22 mouse cellular contexts compared by ENCODE assay signal in the genomic region with DNA sequence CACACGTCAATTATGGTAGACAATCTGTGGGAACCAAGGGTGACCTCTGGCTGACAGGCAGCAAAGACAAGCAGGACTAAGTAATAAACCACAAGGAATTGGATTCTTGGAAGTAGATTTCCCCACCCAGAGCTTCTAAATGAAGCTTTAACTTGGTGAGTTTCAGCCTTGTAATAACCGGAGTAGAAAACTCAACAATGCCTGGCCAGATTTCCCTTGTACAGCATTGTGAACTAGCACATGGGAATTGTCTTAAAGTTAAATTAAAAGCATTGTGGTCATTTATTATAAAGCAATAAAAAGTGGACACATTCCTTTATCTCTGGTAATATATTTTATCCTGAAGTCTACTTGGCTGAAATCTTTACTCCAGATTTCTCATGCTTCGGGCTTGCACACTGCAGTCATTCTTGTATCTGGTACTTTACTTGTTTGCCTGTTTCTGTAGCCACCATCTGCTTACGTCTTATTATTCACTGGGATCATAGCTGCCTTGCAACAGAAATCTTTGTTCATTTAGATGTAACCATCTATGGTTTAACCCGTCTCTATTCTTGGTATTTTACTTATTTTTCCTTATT. TPM values are rescaled to one million over a fixed set of nuclear protein-coding genes. Genes with fewer than 3 reads are reported as not detected.
DNase-seq lines count a peak whose midpoint lies in the region; ATAC-seq and TF ChIP-seq lines count a peak whose summit lies in the region.
"Had no signal": no experiment of that assay in that cellular context is flagged by ENCODE, and none has a peak within 500 bp of the region (broad histone marks: within the 10 kb centered on the region; RNA-seq: fewer than 3 reads in every experiment).

No protein-coding gene starts in this region.

- peaks cover 25% of the 10 kb centered on the region for H3K4me1 ChIP-seq in kidney, embryonic 16.5 days (ENCODE audit: insufficient read depth, low read length)
- peaks cover 64% of the 10 kb centered on the region for H3K4me1 ChIP-seq in limb, embryonic 10.5 days
- peaks cover 13% of the 10 kb centered on the region for H3K4me1 ChIP-seq in stomach, embryonic 14.5 days (ENCODE audit: control insufficient read depth, insufficient read depth, low read length)
- H3K4me1 ChIP-seq in midbrain, postnatal 0 days (ENCODE audit: insufficient read depth, low read length) = no peaks in the 10 kb centered on the region
- H3K4me1 ChIP-seq: hindbrain, embryonic 15.5 days had no signal

- H3K9ac ChIP-seq in kidney, embryonic 16.5 days (replicated peaks; ENCODE audit: low read length) = 0 out of 2 replicates have a peak overlapping the region, but pooled peaks have one; percentile 24
- no peak overlapping the region for H3K9ac ChIP-seq in stomach, embryonic 14.5 days (replicated peaks; ENCODE audit: low read depth, low read length)
- no peak overlapping the region for H3K9ac ChIP-seq in midbrain, postnatal 0 days (replicated peaks; ENCODE audit: low read length, poor library complexity, severe bottlenecking)
- H3K9ac ChIP-seq: forebrain, postnatal 0 days; hindbrain, embryonic 15.5 days; intestine, embryonic 15.5 days; liver, embryonic 13.5 days; midbrain, embryonic 12.5 days had no signal

- H3K4me2 ChIP-seq in kidney, embryonic 16.5 days (replicated peaks; ENCODE audit: low read depth, low read length) = no peak overlapping the region
- H3K4me2 ChIP-seq in stomach, embryonic 14.5 days (replicated peaks; ENCODE audit: low read depth, low read length) = no peak overlapping the region
- H3K4me2 ChIP-seq in midbrain, postnatal 0 days (ENCODE audit: low read depth, low read length, poor library complexity, severe bottlenecking) = no peak overlapping the region
- H3K4me2 ChIP-seq: heart, embryonic 11.5 days; hindbrain, embryonic 15.5 days; intestine, embryonic 15.5 days; liver, embryonic 13.5 days; midbrain, embryonic 12.5 days had no signal

- no peaks in the 10 kb centered on the region for H3K27me3 ChIP-seq in kidney, embryonic 16.5 days (ENCODE audit: insufficient read depth, low read length)
- no peaks in the 10 kb centered on the region for H3K27me3 ChIP-seq in limb, embryonic 10.5 days (ENCODE audit: low read depth, poor library complexity, severe bottlenecking)
- no peaks in the 10 kb centered on the region for H3K27me3 ChIP-seq in stomach, embryonic 14.5 days (ENCODE audit: control insufficient read depth, insufficient read depth, low read length)
- H3K27me3 ChIP-seq in midbrain, postnatal 0 days (ENCODE audit: insufficient read depth, low read length) = no peaks in the 10 kb centered on the region
- H3K27me3 ChIP-seq: hindbrain, embryonic 15.5 days; intestine, embryonic 15.5 days; liver, embryonic 13.5 days had no signal

- DNase-seq in kidney, postnatal 36 days = no peak
- DNase-seq in adipocyte (ENCODE audit: low spot score) = peak; percentile 39
- DNase-seq in limb, embryonic 10.5 days (ENCODE audit: low spot score) = no peak
- DNase-seq in midbrain, postnatal 0 days (ENCODE audit: low spot score) = no peak
- no peak for DNase-seq in embryo, embryonic 10 days (ENCODE audit: low spot score)
- DNase-seq: adrenal gland, postnatal 10 days; cerebellum, adult 18-20 months; cerebellum, postnatal 36 days; forebrain, postnatal 0 days; gastrocnemius, postnatal 14 days; layer of hippocampus, adult 9-11 months; liver, embryonic 13.5 days; lung, postnatal 14 days; thymus, adult 2 months; thymus, postnatal 4 days had no signal

- 45% methylated on average over 5 of the region's 5 CpGs for WGBS in kidney, embryonic 16.5 days
- WGBS in limb, embryonic 10.5 days = 63% methylated on average over 5 of the region's 5 CpGs
- WGBS in stomach, embryonic 14.5 days = 64% methylated on average over 5 of the region's 5 CpGs
- 80% methylated on average over 5 of the region's 5 CpGs for WGBS in midbrain, postnatal 0 days

- peak overlapping the region; percentile 84 for H3K27ac ChIP-seq in kidney, embryonic 16.5 days (ENCODE audit: low read length)
- peak overlapping the region; percentile 80 for H3K27ac ChIP-seq in limb, embryonic 10.5 days
- peak overlapping the region; percentile 72; the same call in 1 of the 2 replicates for H3K27ac ChIP-seq in stomach, embryonic 14.5 days (ENCODE audit: low read length)
- H3K27ac ChIP-seq in midbrain, postnatal 0 days (ENCODE audit: low read depth, low read length) = no peak overlapping the region
- H3K27ac ChIP-seq: hindbrain, embryonic 15.5 days; intestine, embryonic 15.5 days; liver, embryonic 13.5 days; midbrain, embryonic 12.5 days had no signal

- no peak overlapping the region for H3K4me3 ChIP-seq in kidney, embryonic 16.5 days (ENCODE audit: low read length)
- no peak overlapping the region for H3K4me3 ChIP-seq in limb, embryonic 10.5 days
- H3K4me3 ChIP-seq in stomach, embryonic 14.5 days (ENCODE audit: low read depth, low read length) = no peak overlapping the region
- H3K4me3 ChIP-seq in midbrain, postnatal 0 days (ENCODE audit: low read depth, low read length) = no peak overlapping the region
- H3K4me3 ChIP-seq: hindbrain, embryonic 15.5 days; intestine, embryonic 15.5 days; liver, embryonic 13.5 days; midbrain, embryonic 12.5 days had no signal

- no peaks in the 10 kb centered on the region for H3K9me3 ChIP-seq in kidney, embryonic 16.5 days (ENCODE audit: low read length)
- no peaks in the 10 kb centered on the region for H3K9me3 ChIP-seq in limb, embryonic 10.5 days (replicated peaks)
- no peaks in the 10 kb centered on the region for H3K9me3 ChIP-seq in stomach, embryonic 14.5 days (ENCODE audit: control insufficient read depth, low read depth, low read length)
- H3K9me3 ChIP-seq in midbrain, postnatal 0 days (ENCODE audit: low read length) = no peaks in the 10 kb centered on the region
- H3K9me3 ChIP-seq: hindbrain, embryonic 15.5 days; intestine, embryonic 15.5 days; liver, embryonic 13.5 days; midbrain, embryonic 12.5 days had no signal

- peak; percentile 55; the same call in 1 of the 2 replicates for ATAC-seq in kidney, embryonic 16.5 days (ENCODE audit: low FRiP score, low TSS enrichment)
- no peak for ATAC-seq in stomach, embryonic 14.5 days (ENCODE audit: insufficient number of reproducible peaks, insufficient read depth, low FRiP score, low read depth)
- ATAC-seq in midbrain, postnatal 0 days (ENCODE audit: low FRiP score) = no peak
- ATAC-seq: activated CD4-positive, CD25-positive, alpha-beta regulatory T cell, adult 4 months; forebrain, postnatal 0 days; intestine, embryonic 15.5 days had no signal

- no peaks in the 10 kb centered on the region for H3K36me3 ChIP-seq in kidney, embryonic 16.5 days (ENCODE audit: insufficient read depth, low read length)
- H3K36me3 ChIP-seq in limb, embryonic 10.5 days = no peaks in the 10 kb centered on the region
- no peaks in the 10 kb centered on the region for H3K36me3 ChIP-seq in stomach, embryonic 14.5 days (ENCODE audit: control insufficient read depth, insufficient read depth, low read length)
- no peaks in the 10 kb centered on the region for H3K36me3 ChIP-seq in midbrain, postnatal 0 days (ENCODE audit: insufficient read depth, low read length)
- H3K36me3 ChIP-seq: hindbrain, embryonic 15.5 days; intestine, embryonic 15.5 days; liver, embryonic 13.5 days; midbrain, embryonic 12.5 days had no signal

- TF ChIP-seq CTCF in midbrain, postnatal 0 days (IDR thresholded peaks at IDR 0.05) = no peak

RNA-seq across cellular contexts. Expression of gene Mest, which starts 8.4 kb away (rescaled TPM):
- 2,098 and 2,228 TPM in 2 replicates for polyA plus RNA-seq in kidney, embryonic 16.5 days (2015; fragmentation: Nextera tagmentation; extraction: Ambion mirVana)
- polyA plus RNA-seq in limb, embryonic 10.5 days (2016; fragmentation: Nextera tagmentation; extraction: Ambion mirVana) = 3,140 and 3,810 TPM in 2 replicates
- polyA plus RNA-seq in stomach, embryonic 14.5 days (2014; fragmentation: Nextera tagmentation; extraction: Ambion mirVana) = 1,146 and 1,247 TPM in 2 replicates
- 323 and 367 TPM in 2 replicates for total RNA-seq in midbrain, postnatal 0 days (2014; rRNA removed)
- polyA plus RNA-seq in midbrain, postnatal 0 days (2015; fragmentation: Nextera tagmentation; extraction: Ambion mirVana) = 109 and 165 TPM in 2 replicates

RNA-seq across cellular contexts. Expression of gene Cep41, which starts 21.4 kb away (rescaled TPM):
- polyA plus RNA-seq in kidney, embryonic 16.5 days (2015; fragmentation: Nextera tagmentation; extraction: Ambion mirVana) = 20.6 and 21.6 TPM in 2 replicates
- polyA plus RNA-seq in limb, embryonic 10.5 days (2016; fragmentation: Nextera tagmentation; extraction: Ambion mirVana) = 28.8 and 33.1 TPM in 2 replicates
- 10.8 and 12.9 TPM in 2 replicates for polyA plus RNA-seq in stomach, embryonic 14.5 days (2014; fragmentation: Nextera tagmentation; extraction: Ambion mirVana)
- 8.1 and 15.7 TPM in 2 replicates for total RNA-seq in midbrain, postnatal 0 days (2014; rRNA removed)
- polyA plus RNA-seq in midbrain, postnatal 0 days (2015; fragmentation: Nextera tagmentation; extraction: Ambion mirVana) = 8.3 and 9.5 TPM in 2 replicates
